Mouse (Mus musculus) hindbrain, postnatal 0 days (tissue): ENCODE results near the gene Pacs1. TPM values are rescaled to one million over a fixed set of nuclear protein-coding genes. Genes with fewer than 3 reads are reported as not detected.
"Not testable (repeated sequence)": the region's sequence is repeated elsewhere in the genome, so short reads cannot be mapped to it uniquely, and the experiment has no call there.

ENCODE experiments used
- ATAC-seq: fragments of 200-750 bp; cut with Nextera tagmentation; 2 replicates; pipeline ENCODE4 v1.8.0; 2017; ENCODE audit warnings: mild to moderate bottlenecking, moderate TSS enrichment, moderate library complexity
- DNase-seq: peaks from one replicate; pipeline ENCODE4 v3.0.0-alpha.2; 2015; ENCODE audit warnings: low spot score
- H3K27ac ChIP-seq: fragments of 300-500 bp; sonication (generic); 2 replicates; pipeline ENCODE4 v1.5.1; 2014; ENCODE audit warnings: mild to moderate bottlenecking
- H3K27me3 ChIP-seq: fragments of 300-500 bp; sonication (generic); 2 replicates; pipeline ENCODE4 v1.6.1; 2014; ENCODE audit warnings: low read length, mixed read lengths; ENCODE audit not compliant: insufficient read depth
- H3K36me3 ChIP-seq: fragments of 300-500 bp; sonication (generic); 2 replicates; pipeline ENCODE4 v1.6.1; 2014; ENCODE audit warnings: low read length, mixed read lengths; ENCODE audit not compliant: insufficient read depth
- H3K4me1 ChIP-seq: fragments of 300-500 bp; sonication (generic); 2 replicates; pipeline ENCODE4 v1.6.1; 2014; ENCODE audit warnings: antibody characterized with exemption, low read length, mixed read lengths; ENCODE audit not compliant: insufficient read depth
- H3K4me2 ChIP-seq: fragments of 300-500 bp; sonication (generic); 2 replicates; pipeline ENCODE4 v1.6.1; 2014; ENCODE audit warnings: low read depth, mild to moderate bottlenecking, low read length, moderate library complexity, mixed read lengths
- H3K4me3 ChIP-seq: fragments of 300-500 bp; sonication (generic); 2 replicates; pipeline ENCODE4 v1.5.1; 2014; ENCODE audit warnings: low read length
- H3K9ac ChIP-seq: fragments of 300-500 bp; sonication (generic); replicated peaks from 2 replicates; pipeline ENCODE4 v1.6.1; 2014; ENCODE audit warnings: mild to moderate bottlenecking, low read length, moderate library complexity, mixed read lengths
- H3K9me3 ChIP-seq: fragments of 300-500 bp; sonication (generic); 2 replicates; pipeline ENCODE4 v1.6.1; 2016; ENCODE audit warnings: low read length, mixed read lengths
- CTCF ChIP-seq: IDR thresholded peaks from 2 replicates; pipeline ENCODE4 v1.5.1; 2016; ENCODE audit warnings: antibody characterized with exemption, control low read depth, low read depth
- WGBS: fragments of 180-500 bp; shearing (Covaris S2); extraction: QIAGEN DNeasy Blood & Tissue Kit; methylation state at CpG from one replicate; pipeline ENCODE4 v1.1.7; 2014; 5-methylcytosine and 5-hydroxymethylcytosine counted together
- polyA plus RNA-seq: library from polyadenylated mRNA; unstranded; fragments of >200 nt; fragmentation: Nextera tagmentation; extraction: Ambion mirVana; gene quantifications from 2 replicates; pipeline ENCODE4 v1.2.1, GENCODE M21; 2015
- total RNA-seq: library from RNA; depleted of rRNA; stranded (reverse); fragments of >200 nt; gene quantifications from 2 replicates; pipeline ENCODE4 v1.2.3, GENCODE M21; 2014

Pacs1 gene
- total and polyA plus RNA-seq, 2 experiments from 2014 or later, result 41.0 to 63.6 TPM

DNA sequence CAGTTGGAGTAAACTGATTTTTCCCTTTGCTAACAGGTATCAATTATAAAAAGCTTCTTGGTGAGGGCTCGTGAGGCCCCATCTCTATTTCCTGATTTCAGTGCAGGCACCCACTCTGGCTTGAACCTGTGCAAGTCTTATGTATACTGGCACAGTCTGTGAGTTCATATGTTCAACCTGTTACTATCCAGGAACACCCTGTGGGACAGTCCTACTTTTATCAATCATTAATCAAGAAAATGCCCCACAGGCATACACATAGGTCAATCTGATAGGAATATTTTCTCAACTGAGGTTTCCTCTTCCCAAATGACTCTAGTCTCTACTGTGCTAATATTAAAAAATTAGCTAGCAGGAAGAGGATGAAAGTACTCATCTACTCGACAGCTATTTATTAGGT, 42.8 kb downstream of the Pacs1 start:
- H3K4me3 ChIP-seq, result no peak overlapping the region
- ATAC-seq (no peak), DNase-seq (no peak)
- H3K4me1 ChIP-seq, result no peaks in the 10 kb centered on the region
- H3K36me3 ChIP-seq, result no peaks in the 10 kb centered on the region
- 85% methylated on average over 2 of the region's 2 CpGs for WGBS
- no peak overlapping the region for H3K4me2 ChIP-seq
- H3K9me3 ChIP-seq, result no peaks in the 10 kb centered on the region
- no peak overlapping the region for H3K27ac ChIP-seq
- H3K9ac ChIP-seq, result no peak overlapping the region
- no peaks in the 10 kb centered on the region for H3K27me3 ChIP-seq
- TF ChIP-seq CTCF, result no peak

DNA sequence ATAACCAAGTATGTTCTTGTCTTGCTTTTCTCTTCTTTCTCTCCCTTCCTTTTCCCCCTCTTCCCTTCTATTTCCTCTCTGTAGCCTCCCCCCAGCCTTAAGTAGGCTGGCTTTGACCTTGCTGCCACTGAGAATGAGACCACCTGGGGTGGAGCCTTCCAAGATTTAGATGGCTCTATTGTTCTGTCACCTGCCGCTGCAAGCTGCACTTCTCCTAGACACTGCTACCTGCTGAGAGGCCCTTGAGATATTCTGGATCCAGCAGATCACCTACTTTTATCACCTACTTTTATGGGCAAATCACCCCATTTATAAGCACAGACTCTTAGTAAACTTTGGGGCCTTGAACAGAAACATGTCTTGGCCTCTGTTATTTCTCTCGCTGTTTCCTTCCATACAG, 48.3 kb downstream of the Pacs1 start:
- Histone ChIP-seq H3K4me1 (no peaks in the 10 kb centered on the region), H3K36me3 (no peaks in the 10 kb centered on the region), H3K27me3 (no peaks in the 10 kb centered on the region), H3K27ac (no peak overlapping the region), H3K9me3 (no peaks in the 10 kb centered on the region), H3K9ac (no peak overlapping the region), H3K4me3 (no peak overlapping the region), H3K4me2 (no peak overlapping the region)
- no peak for TF ChIP-seq CTCF
- ATAC-seq (no peak), DNase-seq (no peak)
- WGBS, result 45% methylated on average over 2 of the region's 2 CpGs

DNA sequence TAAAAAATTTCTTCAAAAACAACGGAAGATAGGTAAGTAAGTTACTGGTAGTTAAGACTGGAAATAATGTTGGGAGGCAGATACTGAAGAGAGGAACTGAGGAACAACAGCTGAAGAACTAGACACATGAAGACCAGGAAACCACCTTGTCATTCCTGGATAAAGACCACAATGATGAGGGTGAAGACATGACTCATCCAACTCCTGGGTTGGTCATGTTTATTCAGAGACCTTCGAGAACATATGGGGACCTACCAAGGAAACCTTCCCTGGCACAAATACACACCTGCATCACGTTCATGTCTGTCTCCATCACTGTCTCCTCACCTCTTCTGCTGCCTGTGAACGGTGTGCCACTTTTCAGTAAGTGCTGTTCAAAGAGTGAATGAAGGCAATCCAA, 48.8 kb downstream of the Pacs1 start:
- H3K4me3 ChIP-seq, result no peak overlapping the region
- no peaks in the 10 kb centered on the region for H3K36me3 ChIP-seq
- ATAC-seq (no peak), DNase-seq (no peak)
- H3K9me3 ChIP-seq, result no peaks in the 10 kb centered on the region
- no peaks in the 10 kb centered on the region for H3K27me3 ChIP-seq
- WGBS, result 89% methylated on average over 4 of the region's 4 CpGs
- no peak overlapping the region for H3K27ac ChIP-seq
- no peaks in the 10 kb centered on the region for H3K4me1 ChIP-seq
- H3K4me2 ChIP-seq, result no peak overlapping the region
- TF ChIP-seq CTCF, result no peak
- no peak overlapping the region for H3K9ac ChIP-seq

- TF ChIP-seq CTCF, result no peak
- Histone ChIP-seq H3K27me3 (no peaks in the 10 kb centered on the region), H3K36me3 (no peaks in the 10 kb centered on the region), H3K4me2 (no peak overlapping the region), H3K4me1 (no peaks in the 10 kb centered on the region), H3K9ac (no peak overlapping the region), H3K4me3 (no peak overlapping the region), H3K9me3 (no peaks in the 10 kb centered on the region), H3K27ac (no peak overlapping the region)
- 83% methylated on average over 2 of the region's 2 CpGs for WGBS
- ATAC-seq, result no peak
- no peak for DNase-seq
Measured at GRCm38 (mm10) chr19:5221926-5222325, 51.0 kb downstream of the Pacs1 start.

- not testable (repeated sequence) for H3K4me3 ChIP-seq, H3K27ac ChIP-seq, H3K36me3 ChIP-seq, H3K4me2 ChIP-seq, ATAC-seq, DNase-seq, H3K27me3 ChIP-seq, H3K9ac ChIP-seq, H3K9me3 ChIP-seq, H3K4me1 ChIP-seq
- WGBS, result 29% methylated on average over 2 of the region's 2 CpGs
Measured at GRCm38 (mm10) chr19:5221219-5221723, 51.6 kb downstream of the Pacs1 start.

- Histone ChIP-seq H3K9me3 (no peaks in the 10 kb centered on the region), H3K27me3 (no peaks in the 10 kb centered on the region), H3K9ac (no peak overlapping the region), H3K36me3 (no peaks in the 10 kb centered on the region), H3K27ac (no peak overlapping the region), H3K4me3 (no peak overlapping the region), H3K4me1 (no peaks in the 10 kb centered on the region), H3K4me2 (no peak overlapping the region)
- DNase-seq (no peak), ATAC-seq (no peak)
- WGBS, result 95% methylated on average over 3 of the region's 3 CpGs
- TF ChIP-seq CTCF, result no peak
Measured at GRCm38 (mm10) chr19:5220389-5220788, 52.5 kb downstream of the Pacs1 start.

GRCm38 (mm10) chr19:5201691-5202090, 71.2 kb downstream of the Pacs1 start:
- no peak overlapping the region for H3K27ac ChIP-seq
- WGBS, result 90% methylated on average over 2 of the region's 2 CpGs
- no peak for TF ChIP-seq CTCF

DNA sequence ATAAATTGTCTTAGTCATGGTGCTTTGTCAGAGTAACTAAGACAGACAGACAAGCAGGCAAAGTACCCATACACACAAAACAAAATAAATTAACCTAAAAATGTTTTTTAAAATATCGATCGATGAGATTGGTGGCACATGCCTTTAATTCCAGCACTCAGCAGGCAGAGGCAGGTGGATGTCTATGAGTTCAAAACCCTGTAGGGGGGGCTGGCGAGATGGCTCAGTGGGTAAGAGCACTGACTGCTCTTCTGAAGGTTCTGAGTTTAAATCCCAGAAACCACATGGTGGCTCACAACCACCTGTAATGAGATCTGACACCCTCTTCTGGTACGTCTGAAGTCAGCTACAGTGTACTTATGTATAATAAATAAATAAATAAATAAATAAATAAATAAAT, 72.3 kb downstream of the Pacs1 start:
- ATAC-seq, result not testable (repeated sequence)
- 81% methylated on average over 4 of the region's 4 CpGs for WGBS

More at GRCm38 (mm10) chr19:5201691-5202090, 71.2 kb downstream of the Pacs1 start:
- Histone ChIP-seq H3K4me3 (no peak overlapping the region), H3K4me1 (no peaks in the 10 kb centered on the region), H3K9ac (no peak overlapping the region), H3K36me3 (no peaks in the 10 kb centered on the region), H3K4me2 (no peak overlapping the region), H3K9me3 (no peaks in the 10 kb centered on the region), H3K27me3 (no peaks in the 10 kb centered on the region)
- ATAC-seq (no peak), DNase-seq (no peak)

More for the DNA sequence above, 72.3 kb downstream of the Pacs1 start:
- H3K27ac ChIP-seq, H3K36me3 ChIP-seq, H3K4me2 ChIP-seq, H3K9me3 ChIP-seq, H3K4me1 ChIP-seq, H3K27me3 ChIP-seq, DNase-seq, H3K9ac ChIP-seq, H3K4me3 ChIP-seq: not testable (repeated sequence)
